Mouse (Mus musculus) forebrain, embryonic 14.5 days (tissue): ENCODE measurements around the gene Acy3. TPM values are rescaled to one million over a fixed set of nuclear protein-coding genes. Genes with fewer than 3 reads are reported as not detected.

Experiments
- ATAC-seq: fragments of 200-750 bp; cut with Nextera tagmentation; 2 replicates; pipeline ENCODE4 v1.8.0; 2017; ENCODE audit warnings: mild to moderate bottlenecking, moderate library complexity
- DNase-seq: peaks from one replicate; pipeline ENCODE4 v3.0.0-alpha.2; 2015; ENCODE audit warnings: low spot score
- H3K27ac ChIP-seq: fragments of 300-500 bp; sonication (generic); 2 replicates; pipeline ENCODE4 v1.5.1; 2014; ENCODE audit warnings: low read depth, mild to moderate bottlenecking, control low read depth, low read length, moderate library complexity
- H3K27me3 ChIP-seq: fragments of 300-500 bp; sonication (generic); replicated peaks from 2 replicates; pipeline ENCODE4 v1.6.1; 2014; ENCODE audit warnings: low read length, control low read depth, mixed read lengths; ENCODE audit not compliant: control insufficient read depth, insufficient read depth
- H3K36me3 ChIP-seq: fragments of 300-500 bp; sonication (generic); 2 replicates; pipeline ENCODE4 v1.6.1; 2014; ENCODE audit warnings: low read length, control low read depth; ENCODE audit not compliant: control insufficient read depth, insufficient read depth
- H3K4me1 ChIP-seq: fragments of 300-500 bp; sonication (generic); 2 replicates; pipeline ENCODE4 v1.6.1; 2014; ENCODE audit warnings: antibody characterized with exemption, low read length, control low read depth; ENCODE audit not compliant: control insufficient read depth, insufficient read depth
- H3K4me2 ChIP-seq: fragments of 300-500 bp; sonication (generic); 2 replicates; pipeline ENCODE4 v1.6.1; 2014; ENCODE audit warnings: mild to moderate bottlenecking, control low read depth, low read length
- H3K4me3 ChIP-seq: fragments of 300-500 bp; sonication (generic); 2 replicates; pipeline ENCODE4 v1.5.1; 2014; ENCODE audit warnings: low read depth, low read length, control low read depth
- H3K9ac ChIP-seq: fragments of 300-500 bp; sonication (generic); 2 replicates; pipeline ENCODE4 v1.6.1; 2014; ENCODE audit warnings: mild to moderate bottlenecking, low read length, control low read depth, moderate library complexity
- H3K9me3 ChIP-seq: fragments of 300-500 bp; sonication (generic); replicated peaks from 2 replicates; pipeline ENCODE4 v1.6.1; 2016; ENCODE audit warnings: low read length, control low read depth, mixed read lengths; ENCODE audit not compliant: control insufficient read depth
- WGBS: fragments of 180-500 bp; shearing (Covaris S2); extraction: QIAGEN DNeasy Blood & Tissue Kit; methylation state at CpG from one replicate; pipeline ENCODE4 v1.1.7; 2014; 5-methylcytosine and 5-hydroxymethylcytosine counted together
- polyA plus RNA-seq: library from polyadenylated mRNA; unstranded; fragments of >200 nt; fragmentation: Nextera tagmentation; extraction: Ambion mirVana; gene quantifications from 2 replicates; pipeline ENCODE4 v1.2.1, GENCODE M21; 2014

The Acy3 gene
- 1.8 and 2.3 TPM in 2 replicates for polyA plus RNA-seq

GRCm38 (mm10) chr19:3986334-3986733, at the start of gene Acy3:
Gene Acy3, plus strand, starts transcription at chr19:3986570.
- Histone ChIP-seq H3K4me1 (no peaks in the 10 kb centered on the region), H3K4me2 (no peak within 1 kb of the TSS), H3K4me3 (no peak within 1 kb of the TSS), H3K27ac (no peak within 1 kb of the TSS), H3K9ac (no peak within 1 kb of the TSS), H3K36me3 (no peaks in the 10 kb centered on the region), H3K27me3 (no peaks in the 10 kb centered on the region), H3K9me3 (no peaks in the 10 kb centered on the region)
- ATAC-seq (no peak), DNase-seq (peak; percentile 33)
- 18% methylated on average over 8 of the region's 8 CpGs for WGBS

DNA sequence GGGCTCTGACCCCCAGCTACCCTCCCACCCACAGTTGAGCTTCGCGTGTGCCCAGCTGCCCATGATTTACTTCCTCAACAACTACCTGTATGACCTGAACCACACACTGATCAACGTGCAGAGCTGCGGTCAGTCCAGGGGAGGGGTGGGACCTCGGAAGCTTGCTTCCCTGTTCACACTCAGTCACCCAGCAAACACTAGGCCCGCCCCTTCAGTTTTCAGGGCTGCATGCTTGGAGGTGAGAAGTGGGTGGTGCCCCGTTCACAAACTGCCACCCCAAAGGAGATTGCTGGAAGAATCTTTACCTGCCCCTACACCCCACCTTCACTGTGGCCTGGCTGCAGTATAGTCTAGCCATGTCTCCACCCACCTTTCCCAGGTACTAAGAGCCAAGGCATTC, 44.1 kb upstream of the Acy3 start:
- H3K36me3 ChIP-seq = no peaks in the 10 kb centered on the region
- H3K4me3 ChIP-seq = no peak overlapping the region
- WGBS = 86% methylated on average over 7 of the region's 7 CpGs

DNA sequence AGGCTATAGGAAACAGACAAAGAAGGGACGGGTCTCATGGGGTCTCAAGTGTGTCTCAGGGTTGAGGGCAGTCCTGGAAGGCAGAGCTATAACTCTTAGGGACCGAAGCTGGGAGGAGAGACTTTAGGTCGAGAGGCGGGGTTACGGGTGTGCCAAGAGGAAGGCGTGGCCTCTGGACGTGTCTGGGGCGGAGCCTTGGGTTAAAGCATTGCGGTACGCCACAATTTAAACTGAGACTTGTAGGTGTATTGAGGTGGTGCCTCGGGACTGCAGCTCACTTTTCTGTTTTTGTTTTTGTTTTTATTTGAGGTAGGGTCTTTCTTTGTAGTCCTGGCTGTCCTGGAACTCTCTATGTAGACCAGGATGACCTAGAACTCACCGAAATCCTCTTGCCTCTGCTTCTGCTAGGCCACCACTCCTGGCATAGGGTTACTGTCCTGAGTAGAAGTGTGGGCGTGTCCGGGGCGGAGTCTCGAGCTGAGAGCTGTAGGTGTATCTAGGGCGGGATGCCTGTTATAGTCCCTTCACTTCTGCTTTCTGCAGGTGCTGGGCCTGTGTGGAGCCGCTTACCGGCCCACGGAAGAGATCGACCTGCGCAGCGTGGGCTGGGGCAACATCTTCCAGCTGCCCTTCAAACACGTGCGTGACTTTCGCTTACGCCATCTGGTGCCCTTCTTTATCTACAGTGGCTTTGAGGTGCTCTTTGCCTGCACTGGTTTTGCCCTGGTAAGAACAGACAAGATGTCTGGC, 43.2 kb upstream of the Acy3 start:
- no peak overlapping the region for H3K27ac ChIP-seq
- 23% methylated on average over 27 of the region's 27 CpGs for WGBS
- ATAC-seq = no peak
- H3K4me3 ChIP-seq = no peak overlapping the region
- no peaks in the 10 kb centered on the region for H3K27me3 ChIP-seq
- no peaks in the 10 kb centered on the region for H3K9me3 ChIP-seq
- DNase-seq = no peak
- no peak overlapping the region for H3K4me2 ChIP-seq
- H3K9ac ChIP-seq = no peak overlapping the region
- no peaks in the 10 kb centered on the region for H3K36me3 ChIP-seq
- no peaks in the 10 kb centered on the region for H3K4me1 ChIP-seq

More for the DNA sequence above, 44.1 kb upstream of the Acy3 start:
- no peak overlapping the region for H3K4me2 ChIP-seq
- H3K27ac ChIP-seq = no peak overlapping the region
- no peak for DNase-seq
- H3K27me3 ChIP-seq = no peaks in the 10 kb centered on the region
- H3K9me3 ChIP-seq = no peaks in the 10 kb centered on the region
- H3K4me1 ChIP-seq = no peaks in the 10 kb centered on the region
- no peak for ATAC-seq
- H3K9ac ChIP-seq = no peak overlapping the region

DNA sequence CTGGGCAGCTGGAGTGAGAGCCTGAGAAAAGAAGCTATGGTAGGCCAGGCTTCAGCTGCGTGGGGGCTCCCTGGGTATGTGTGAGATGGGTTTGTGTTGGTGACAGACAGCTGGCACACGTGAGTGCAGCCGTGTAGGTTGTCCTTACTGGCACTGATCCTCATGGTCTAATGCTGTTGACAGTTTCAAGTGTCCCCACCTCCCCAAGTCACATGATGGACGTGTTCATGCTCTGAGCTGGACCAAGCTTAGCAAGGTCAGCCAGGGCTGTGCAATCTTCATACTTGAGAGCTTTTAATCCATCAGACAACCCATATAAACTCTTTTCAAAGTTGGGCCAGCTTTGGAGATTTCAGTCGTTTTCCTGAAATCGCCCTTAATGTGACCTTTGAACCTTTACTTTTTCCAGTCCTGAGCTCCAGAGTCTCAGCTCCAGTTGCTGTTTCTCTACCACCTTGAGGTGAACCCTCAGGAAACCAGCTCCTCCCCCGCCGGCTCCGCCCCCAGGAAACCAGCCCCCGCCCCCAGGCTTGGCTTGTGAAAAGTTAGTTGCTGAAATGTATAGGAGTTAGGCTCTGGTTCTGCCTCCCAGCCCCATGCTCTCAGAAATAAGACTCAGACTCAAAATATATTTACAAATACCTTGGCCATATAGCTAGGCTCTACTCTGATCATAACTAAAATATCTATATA, 40.4 kb upstream of the Acy3 start:
- no peak for DNase-seq
- WGBS = 33% methylated on average over 10 of the region's 10 CpGs
- H3K4me3 ChIP-seq = no peak overlapping the region
- H3K4me2 ChIP-seq = no peak overlapping the region
- H3K9ac ChIP-seq = no peak overlapping the region
- H3K4me1 ChIP-seq = no peaks in the 10 kb centered on the region
- H3K9me3 ChIP-seq = no peaks in the 10 kb centered on the region
- no peaks in the 10 kb centered on the region for H3K36me3 ChIP-seq
- ATAC-seq = no peak
- no peaks in the 10 kb centered on the region for H3K27me3 ChIP-seq
- H3K27ac ChIP-seq = no peak overlapping the region

DNA sequence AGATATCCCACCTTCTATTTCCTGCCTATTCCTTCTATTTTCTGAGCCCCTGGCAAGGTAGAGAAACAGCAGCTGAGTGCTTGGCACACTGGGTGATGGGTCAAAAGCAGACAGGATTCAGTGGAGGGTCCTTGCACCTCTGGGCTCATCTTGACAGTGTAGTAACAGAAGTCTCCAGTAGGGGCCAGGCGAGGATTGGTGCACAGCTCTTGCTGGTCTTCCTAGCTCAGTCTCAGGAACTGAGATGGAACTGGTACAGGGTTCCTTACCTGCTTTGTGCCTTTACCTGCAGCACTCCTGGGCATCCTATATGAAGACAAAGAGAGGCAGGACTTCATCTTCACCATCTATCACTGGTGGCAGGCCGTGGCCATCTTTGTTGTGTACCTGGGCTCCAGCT, 39.7 kb upstream of the Acy3 start:
- Histone ChIP-seq H3K4me3 (no peak overlapping the region), H3K4me2 (no peak overlapping the region), H3K36me3 (no peaks in the 10 kb centered on the region), H3K9me3 (no peaks in the 10 kb centered on the region), H3K4me1 (no peaks in the 10 kb centered on the region), H3K27ac (no peak overlapping the region), H3K27me3 (no peaks in the 10 kb centered on the region), H3K9ac (no peak overlapping the region)
- ATAC-seq (peak; percentile 65; the same call in 1 of the 2 replicates), DNase-seq (peak; percentile 73)
- 17% methylated on average over 2 of the region's 2 CpGs for WGBS

- no peak overlapping the region for H3K27ac ChIP-seq
- H3K36me3 ChIP-seq = no peaks in the 10 kb centered on the region
- DNase-seq (no peak), ATAC-seq (no peak)
- H3K4me1 ChIP-seq = no peaks in the 10 kb centered on the region
- no peaks in the 10 kb centered on the region for H3K27me3 ChIP-seq
- H3K9ac ChIP-seq = no peak overlapping the region
- H3K9me3 ChIP-seq = no peaks in the 10 kb centered on the region
- H3K4me3 ChIP-seq = no peak overlapping the region
- H3K4me2 ChIP-seq = no peak overlapping the region
- WGBS = 74% methylated on average over 3 of the region's 3 CpGs
Measured at GRCm38 (mm10) chr19:3947813-3948212, 38.6 kb upstream of the Acy3 start.

DNA sequence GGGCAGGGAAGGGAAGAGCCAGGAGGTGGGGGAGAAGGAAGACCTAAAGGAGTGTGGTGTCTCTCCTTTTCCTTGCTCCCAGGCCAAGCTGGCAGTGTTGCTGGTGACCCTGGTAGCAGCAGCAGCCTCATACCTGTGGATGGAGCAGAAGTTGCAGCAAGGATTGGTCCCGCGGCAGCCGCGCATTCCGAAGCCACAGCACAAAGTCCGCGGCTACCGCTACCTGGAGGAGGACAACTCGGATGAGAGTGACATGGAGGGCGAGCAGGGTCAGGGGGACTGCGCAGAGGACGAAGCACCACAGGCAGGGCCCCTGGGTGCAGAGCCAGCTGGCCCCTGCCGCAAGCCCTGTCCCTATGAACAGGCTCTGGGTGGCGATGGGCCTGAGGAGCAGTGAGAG, 37.8 kb upstream of the Acy3 start:
- H3K4me3 ChIP-seq = no peak overlapping the region
- H3K36me3 ChIP-seq = no peaks in the 10 kb centered on the region
- ATAC-seq (no peak), DNase-seq (no peak)
- H3K4me2 ChIP-seq = no peak overlapping the region
- H3K27ac ChIP-seq = no peak overlapping the region
- H3K4me1 ChIP-seq = no peaks in the 10 kb centered on the region
- no peak overlapping the region for H3K9ac ChIP-seq
- H3K9me3 ChIP-seq = no peaks in the 10 kb centered on the region
- WGBS = 70% methylated on average over 14 of the region's 14 CpGs
- H3K27me3 ChIP-seq = no peaks in the 10 kb centered on the region

GRCm38 (mm10) chr19:3950331-3950730, 36.0 kb upstream of the Acy3 start:
- Histone ChIP-seq H3K4me3 (no peak overlapping the region), H3K27me3 (no peaks in the 10 kb centered on the region), H3K4me2 (no peak overlapping the region), H3K4me1 (no peaks in the 10 kb centered on the region), H3K27ac (no peak overlapping the region), H3K36me3 (no peaks in the 10 kb centered on the region), H3K9ac (no peak overlapping the region), H3K9me3 (no peaks in the 10 kb centered on the region)
- DNase-seq (no peak), ATAC-seq (no peak)
- 74% methylated on average over 3 of the region's 3 CpGs for WGBS

GRCm38 (mm10) chr19:3951461-3951860, 34.9 kb upstream of the Acy3 start:
- Histone ChIP-seq H3K4me1 (no peaks in the 10 kb centered on the region), H3K9me3 (no peaks in the 10 kb centered on the region), H3K36me3 (no peaks in the 10 kb centered on the region), H3K27me3 (no peaks in the 10 kb centered on the region), H3K9ac (no peak overlapping the region), H3K27ac (no peak overlapping the region), H3K4me2 (no peak overlapping the region), H3K4me3 (no peak overlapping the region)
- ATAC-seq (no peak), DNase-seq (no peak)
